ENCODE assay signal across 23 mouse cellular contexts in the genomic region with DNA sequence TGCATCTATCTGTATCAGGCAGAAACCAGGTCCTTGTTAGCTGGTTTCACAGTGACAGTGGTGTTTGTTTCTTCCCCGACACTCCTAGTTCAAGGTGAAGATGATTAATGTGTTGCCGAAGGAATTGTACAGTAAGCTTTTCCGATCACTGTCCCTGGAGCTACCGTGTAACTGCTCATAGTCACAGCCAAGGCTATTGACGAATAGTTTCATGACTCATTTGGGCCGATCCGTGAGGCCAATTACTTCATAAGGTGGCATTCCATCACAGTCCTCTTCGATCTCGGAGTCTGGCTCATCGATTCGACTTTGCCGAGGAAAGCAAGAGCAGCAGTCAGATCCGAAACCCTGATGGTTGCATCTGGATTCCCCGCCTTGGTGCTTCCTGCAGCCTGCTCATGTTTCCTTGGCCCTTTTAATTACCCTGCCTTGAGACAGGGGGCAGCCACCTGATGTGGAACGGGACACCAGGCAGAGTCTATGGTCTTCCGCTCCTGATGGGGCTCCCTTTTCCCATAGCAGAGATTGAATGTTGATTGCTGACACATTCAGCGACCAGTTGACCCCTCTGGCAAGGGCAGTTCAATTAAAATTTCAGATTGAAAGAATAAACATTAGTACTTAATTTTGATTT.
"Had no signal": no experiment of that assay in that cellular context is flagged by ENCODE, and none has a peak within 500 bp of the region (broad histone marks: within the 10 kb centered on the region; RNA-seq: fewer than 3 reads in every experiment).

No protein-coding gene starts in this region.

- H3K9ac ChIP-seq: limb, embryonic 13.5 days; liver, embryonic 12.5 days; liver, embryonic 15.5 days; lung, embryonic 15.5 days; neural tube, embryonic 12.5 days; neural tube, embryonic 15.5 days; stomach, embryonic 15.5 days had no signal

- H3K27me3 ChIP-seq: limb, embryonic 13.5 days; liver, embryonic 12.5 days; liver, embryonic 15.5 days; lung, embryonic 15.5 days; megakaryocyte, embryonic 14.5 days; neural tube, embryonic 12.5 days; neural tube, embryonic 15.5 days; stomach, embryonic 15.5 days had no signal

- DNase-seq: kidney, adult 11 months; kidney, adult 8-10 months; layer of hippocampus, adult 9-11 months; liver; lung, adult 18-20 months; lung, postnatal 10 days; lung, postnatal 36 days; midbrain, embryonic 14.5 days; right cerebral cortex, adult 18-20 months; right cerebral cortex, postnatal 14 days; spleen, adult 18-20 months; thymus, postnatal 25 days had no signal

- H3K4me2 ChIP-seq: limb, embryonic 13.5 days; liver, embryonic 12.5 days; liver, embryonic 15.5 days; lung, embryonic 15.5 days; midbrain, embryonic 11.5 days; neural tube, embryonic 12.5 days; neural tube, embryonic 15.5 days; stomach, embryonic 15.5 days had no signal

- H3K9me3 ChIP-seq: limb, embryonic 10.5 days; limb, embryonic 13.5 days; liver, embryonic 15.5 days; lung, embryonic 15.5 days; neural tube, embryonic 12.5 days; neural tube, embryonic 15.5 days; stomach, embryonic 15.5 days had no signal

- H3K27ac ChIP-seq: layer of hippocampus, adult 2 months; limb, embryonic 10.5 days; limb, embryonic 13.5 days; liver, embryonic 12.5 days; liver, embryonic 15.5 days; lung, embryonic 15.5 days; neural tube, embryonic 12.5 days; neural tube, embryonic 15.5 days; stomach, embryonic 15.5 days had no signal

- H3K4me3 ChIP-seq: layer of hippocampus, adult 2 months; limb, embryonic 10.5 days; limb, embryonic 13.5 days; liver, embryonic 12.5 days; liver, embryonic 15.5 days; lung, embryonic 15.5 days; megakaryocyte, embryonic 14.5 days; neural tube, embryonic 12.5 days; neural tube, embryonic 15.5 days; stomach, embryonic 15.5 days had no signal

- ATAC-seq: liver, embryonic 12.5 days had no signal

- H3K4me1 ChIP-seq: limb, embryonic 13.5 days; liver, embryonic 12.5 days; liver, embryonic 15.5 days; lung, embryonic 15.5 days; megakaryocyte, embryonic 14.5 days; neural tube, embryonic 12.5 days; stomach, embryonic 15.5 days had no signal

- H3K36me3 ChIP-seq: limb, embryonic 10.5 days; limb, embryonic 13.5 days; liver, embryonic 12.5 days; liver, embryonic 15.5 days; lung, embryonic 15.5 days; neural tube, embryonic 12.5 days; neural tube, embryonic 15.5 days; stomach, embryonic 15.5 days had no signal
